Mouse (Mus musculus) retina, embryonic 14.5 days (tissue): ENCODE data around the gene Gpd1.
"Not testable (repeated sequence)": the region's sequence is repeated elsewhere in the genome, so short reads cannot be mapped to it uniquely, and the experiment has no call there.

Experiments used
- DNase-seq: peaks from one replicate; pipeline ENCODE4 v3.0.0-alpha.2; 2015; ENCODE audit warnings: low spot score

Gpd1 gene

GRCm38 (mm10) chr15:99717386-99718334 lies at the start of gene Gpd1:
Gene Gpd1 (plus strand): TSS chr15:99717515.
- no peak for DNase-seq

DNA sequence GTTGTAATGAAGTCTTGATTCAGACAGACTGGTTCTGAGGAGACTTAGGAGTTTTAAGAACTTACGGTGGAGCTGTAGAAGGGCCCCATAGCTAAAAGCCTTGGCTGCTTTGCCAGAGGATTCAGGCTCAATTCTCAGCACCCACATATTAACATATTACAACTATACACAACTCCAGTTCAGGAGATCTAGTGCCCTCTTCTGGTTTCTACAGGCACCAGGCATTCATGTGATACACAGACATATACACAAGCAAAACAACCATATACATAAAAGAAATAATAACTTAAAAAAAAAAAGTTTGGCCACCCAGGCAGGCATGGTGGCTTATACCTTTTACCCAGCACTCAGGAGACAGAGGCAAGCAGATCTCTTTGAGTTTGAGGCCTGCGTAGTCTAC lies 49.8 kb upstream of the Gpd1 start:
- DNase-seq: no peak

DNA sequence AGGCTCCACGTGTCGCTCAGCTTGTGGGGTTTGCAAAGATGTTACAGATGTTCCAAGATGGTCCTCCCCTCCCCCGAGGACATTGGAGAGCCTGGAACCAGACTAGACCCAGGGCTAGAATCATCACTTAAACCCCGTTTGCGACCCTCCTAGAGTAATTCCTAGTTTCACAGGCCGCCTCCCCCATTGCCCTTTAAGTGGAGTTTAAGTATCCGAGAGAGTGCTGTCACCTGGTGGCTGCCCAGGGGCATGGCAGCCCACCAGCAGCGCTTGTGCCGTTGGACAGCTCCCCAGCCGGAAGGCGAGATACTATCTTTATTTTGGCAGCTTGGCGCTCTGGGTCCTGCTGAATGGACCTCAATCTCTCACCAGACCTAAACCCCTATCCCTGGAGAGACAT lies 48.4 kb upstream of the Gpd1 start:
- DNase-seq: peak; percentile 87

DNA sequence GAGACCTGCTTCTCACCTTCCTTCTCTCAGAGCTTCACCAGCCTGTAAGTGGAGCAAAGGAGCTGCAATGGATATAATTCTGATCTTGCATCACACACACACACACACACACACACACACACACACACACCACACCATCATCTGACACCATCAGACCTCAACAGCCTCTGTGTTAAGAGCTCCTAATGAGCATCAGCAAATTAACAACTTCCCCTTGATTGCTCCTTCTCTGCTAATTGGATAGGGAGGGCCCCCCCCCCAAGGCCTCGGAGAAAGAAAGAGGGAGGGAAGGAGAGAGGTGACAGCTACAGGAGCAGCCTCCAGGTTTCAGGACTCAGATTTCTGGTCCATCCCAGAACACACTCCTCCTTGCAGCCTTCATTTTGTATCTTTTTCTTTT lies 47.9 kb upstream of the Gpd1 start:
- DNase-seq: no peak

- DNase-seq: peak; percentile 69
Observed at GRCm38 (mm10) chr15:99670154-99670821, 47.0 kb upstream of the Gpd1 start, which contains the start of gene Asic1. Gene Asic1 (plus strand): TSS chr15:99670368.

DNA sequence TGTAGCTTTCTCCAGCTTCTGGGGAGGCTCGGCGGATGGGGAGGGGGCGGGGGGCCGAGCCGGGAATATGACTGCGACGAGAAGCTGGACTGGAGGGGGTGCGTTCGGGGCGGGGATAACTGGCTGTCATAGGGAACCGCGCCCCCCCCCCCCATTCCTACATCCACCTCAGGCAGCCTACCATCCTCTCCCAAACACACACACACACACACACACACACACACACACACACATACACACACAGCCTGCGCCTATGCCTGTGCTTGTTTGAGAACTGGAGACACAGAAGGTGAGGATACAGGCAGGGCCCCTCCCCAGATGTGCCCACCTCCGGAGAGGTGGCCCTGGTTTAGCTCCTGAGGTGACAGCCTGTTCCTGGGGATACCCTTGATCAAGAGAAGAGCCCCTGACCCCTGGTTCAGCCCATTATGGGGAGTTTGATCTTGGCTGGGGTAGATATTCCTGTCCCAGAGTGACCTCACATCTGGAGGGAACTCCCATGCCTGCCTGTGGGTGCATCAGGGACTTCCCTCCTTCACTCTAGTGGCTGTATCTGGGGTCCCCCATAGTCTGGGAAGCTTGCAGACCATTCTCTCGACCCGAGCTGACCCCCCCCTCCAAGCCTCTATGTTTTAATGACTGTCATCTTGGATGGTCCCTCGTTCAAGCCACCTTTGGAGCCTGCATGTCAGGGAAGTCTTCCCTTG lies 46.2 kb upstream of the Gpd1 start:
- DNase-seq: no peak

- no peak for DNase-seq
Observed at GRCm38 (mm10) chr15:99671783-99672182, 45.5 kb upstream of the Gpd1 start.

DNA sequence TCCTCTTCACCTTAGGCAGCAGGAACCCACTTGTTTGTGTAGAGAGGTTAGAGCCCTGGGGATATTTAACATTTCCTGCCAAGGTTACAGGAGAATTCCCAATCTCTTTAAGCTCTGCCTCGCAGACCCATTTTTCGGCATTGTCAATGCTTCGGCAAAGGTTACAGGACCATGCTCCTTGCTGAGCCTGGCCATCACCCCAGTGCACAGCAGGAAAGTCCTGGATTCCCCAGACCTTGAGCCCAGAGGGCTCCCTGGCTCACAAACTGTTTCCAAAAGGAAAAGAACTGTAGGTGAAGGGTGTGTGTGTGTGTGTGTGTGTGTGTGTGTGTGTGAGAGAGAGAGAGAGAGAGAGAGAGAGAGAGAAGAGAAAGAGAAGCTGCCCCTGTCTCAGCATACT lies 42.4 kb upstream of the Gpd1 start:
- DNase-seq: no peak

DNA sequence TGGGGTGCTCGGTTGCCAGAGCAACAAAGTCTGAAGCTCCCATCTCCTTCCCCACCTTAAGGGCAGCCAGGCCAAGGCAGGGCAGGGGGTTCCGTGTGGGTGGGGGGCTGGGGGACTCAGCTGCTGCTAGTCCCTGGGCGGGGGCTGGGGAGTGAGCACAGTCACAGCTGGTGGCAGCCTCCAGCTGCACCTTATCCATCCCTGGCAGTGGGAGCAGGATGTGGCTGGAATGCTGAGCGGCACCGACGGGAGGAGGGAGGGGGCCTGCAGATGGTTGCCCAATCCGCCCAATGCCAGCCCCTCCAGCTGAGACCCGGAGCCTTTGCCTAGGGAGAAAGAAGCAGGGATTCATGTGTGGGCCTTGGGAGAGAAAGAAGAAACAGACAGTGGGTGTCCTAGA lies 40.2 kb upstream of the Gpd1 start:
- DNase-seq: peak; percentile 27

DNA sequence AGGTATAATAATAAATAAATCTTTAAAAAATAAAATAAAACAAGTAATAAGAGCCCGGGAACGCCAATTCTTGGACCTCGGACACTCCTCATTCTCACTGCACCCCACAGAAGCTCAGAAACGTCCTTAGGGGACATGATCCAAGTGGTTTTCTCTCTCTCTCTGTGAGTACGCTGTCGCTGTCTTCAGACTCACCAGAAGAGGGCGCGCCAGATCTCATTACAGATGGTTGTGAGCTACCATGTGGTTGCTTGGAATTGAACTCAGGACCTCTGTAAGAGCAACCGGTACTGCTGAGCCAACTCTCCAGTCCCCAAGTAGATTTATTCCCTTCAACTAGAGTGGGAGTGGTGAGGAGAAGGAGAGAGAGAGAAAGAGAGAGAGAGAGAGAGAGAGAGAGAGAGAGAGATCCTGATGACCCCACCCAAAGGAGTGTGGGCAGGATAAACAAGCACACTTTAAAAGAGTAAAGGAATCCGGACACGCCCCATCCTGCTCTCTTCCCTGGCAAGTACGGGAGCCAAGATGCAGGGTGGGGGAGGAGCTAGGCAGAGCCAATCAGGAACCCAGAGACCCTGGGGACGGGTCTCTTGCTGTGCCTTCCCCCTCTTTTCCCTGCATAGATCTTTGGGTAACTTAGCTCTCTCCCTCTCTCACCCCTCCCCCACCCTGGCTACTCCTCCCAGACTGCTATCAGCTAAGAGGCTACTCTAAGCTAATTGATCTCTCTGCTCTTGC lies 39.1 kb upstream of the Gpd1 start:
- peak; percentile 55 for DNase-seq

DNA sequence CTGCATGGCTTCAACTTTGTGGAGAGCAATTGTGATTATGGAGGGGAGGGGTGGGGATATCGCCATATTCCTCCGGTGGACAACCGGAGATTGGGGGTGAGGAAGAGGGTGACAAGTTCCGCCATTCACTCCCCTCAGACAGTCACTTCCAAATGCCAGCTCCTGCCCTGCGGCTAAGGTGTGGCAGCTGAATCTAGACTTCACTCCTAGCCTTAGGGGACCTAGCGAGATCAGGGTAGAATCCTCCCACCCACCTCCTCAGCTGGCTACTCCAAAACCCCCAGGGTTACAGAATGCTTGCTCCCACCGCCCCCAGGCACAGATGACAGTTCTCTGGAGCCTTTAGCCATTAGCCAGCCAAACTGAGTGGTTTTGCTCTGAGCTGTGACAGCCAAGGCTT lies 38.3 kb upstream of the Gpd1 start:
- DNase-seq: no peak

GRCm38 (mm10) chr15:99682880-99683279 lies 34.4 kb upstream of the Gpd1 start:
- no peak for DNase-seq

GRCm38 (mm10) chr15:99684156-99684555 lies 33.2 kb upstream of the Gpd1 start:
- DNase-seq: no peak

GRCm38 (mm10) chr15:99688712-99689111 lies 28.6 kb upstream of the Gpd1 start:
- peak; percentile 87 for DNase-seq

DNA sequence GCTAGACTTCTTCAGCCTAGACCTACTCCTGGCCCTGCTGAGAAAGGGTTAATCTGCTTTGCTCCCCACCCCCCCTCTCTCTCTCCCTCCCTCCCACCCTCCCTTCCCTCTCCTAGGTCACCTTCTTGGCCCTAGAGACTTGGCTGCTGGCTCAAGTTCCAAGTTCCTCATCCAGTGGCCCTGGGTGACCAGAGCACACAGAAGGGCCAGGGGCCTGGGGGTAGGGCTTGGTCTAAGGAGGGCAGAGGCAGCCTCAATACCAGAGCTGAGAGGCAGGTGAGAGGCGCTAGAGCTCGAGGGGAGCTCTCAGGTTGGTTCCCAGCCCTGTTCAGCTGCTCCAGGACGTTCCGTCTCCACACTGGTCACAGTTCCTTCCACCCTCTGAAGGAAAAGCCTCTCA lies 26.4 kb upstream of the Gpd1 start:
- no peak for DNase-seq

GRCm38 (mm10) chr15:99691976-99692375 lies 25.3 kb upstream of the Gpd1 start:
- DNase-seq: peak; percentile 28

- no peak for DNase-seq
Observed at GRCm38 (mm10) chr15:99697309-99697708, 20.0 kb upstream of the Gpd1 start.

GRCm38 (mm10) chr15:99698533-99699085 lies 18.7 kb upstream of the Gpd1 start:
- DNase-seq: no peak

GRCm38 (mm10) chr15:99699715-99700114 lies 17.6 kb upstream of the Gpd1 start:
- DNase-seq: no peak

GRCm38 (mm10) chr15:99700219-99701106 lies 16.9 kb upstream of the Gpd1 start:
- DNase-seq: no peak

DNA sequence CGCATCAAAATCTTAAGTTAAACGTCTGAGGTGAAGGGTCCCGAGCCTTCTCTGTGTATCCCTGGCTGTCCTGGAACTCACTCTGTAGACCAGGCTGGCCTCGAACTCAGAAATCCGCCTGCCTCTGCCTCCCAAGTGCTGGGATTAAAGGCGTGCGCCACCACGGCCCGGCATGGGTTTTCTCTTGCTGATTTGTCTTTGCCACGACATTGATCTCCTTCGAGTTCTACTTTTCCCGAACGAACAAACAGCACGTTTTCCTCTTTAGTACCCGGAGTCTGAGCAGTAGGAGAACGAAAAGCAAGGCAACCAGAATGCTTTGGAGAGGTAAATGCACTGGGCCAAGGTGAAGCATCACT lies 15.7 kb upstream of the Gpd1 start:
- not testable (repeated sequence) for DNase-seq
